Mouse (Mus musculus) fat pad, adult 2 months (tissue): Measurements from ENCODE around the gene Rad9b.

Source experiments
- DNase-seq: peaks from one replicate; pipeline ENCODE4 v3.0.0-alpha.2; 2011; ENCODE audit warnings: low read depth, low spot score; ENCODE audit errors: extremely low read depth

Gene Rad9b

DNA sequence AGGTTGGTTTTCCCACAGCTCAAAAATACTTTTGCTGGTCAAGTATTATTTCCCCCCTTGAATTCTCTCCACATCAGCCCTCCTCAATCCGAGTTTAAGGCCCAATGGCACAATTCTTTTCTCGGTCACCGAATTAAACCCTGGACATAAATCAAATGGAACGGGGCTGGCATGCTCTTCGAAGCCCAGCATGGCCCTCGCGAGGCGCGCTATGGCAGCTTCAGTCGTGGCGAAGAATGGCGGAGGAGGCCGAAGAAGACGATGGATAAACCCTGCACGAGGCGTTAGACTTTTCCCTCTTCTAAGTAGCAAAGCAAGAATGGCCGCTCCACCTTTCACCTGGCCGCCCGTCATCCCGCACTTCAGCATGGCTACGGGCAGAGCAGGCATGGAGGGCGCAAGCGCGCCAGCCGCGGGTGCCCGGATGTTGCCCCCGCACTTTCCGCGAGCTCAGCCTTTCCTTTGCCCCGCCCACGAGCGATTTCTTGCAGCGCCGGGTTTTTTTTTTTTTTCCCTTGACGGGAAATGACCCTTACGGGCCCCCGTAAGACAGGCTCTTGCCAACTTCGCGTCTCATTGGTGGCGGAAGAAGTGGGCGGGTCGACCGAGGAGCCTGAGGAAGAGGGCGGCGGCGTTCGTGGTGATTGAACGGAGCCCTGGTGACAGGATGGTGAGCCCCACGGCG, at the start of gene Rad9b, which contains the start of gene Vps29:
TSS of gene Rad9b (minus strand) at position 427 of the 685 bp plus-strand sequence.
TSS of gene Vps29 (plus strand) at position 563 of the 685 bp plus-strand sequence.
- DNase-seq, result peak; percentile 74

DNA sequence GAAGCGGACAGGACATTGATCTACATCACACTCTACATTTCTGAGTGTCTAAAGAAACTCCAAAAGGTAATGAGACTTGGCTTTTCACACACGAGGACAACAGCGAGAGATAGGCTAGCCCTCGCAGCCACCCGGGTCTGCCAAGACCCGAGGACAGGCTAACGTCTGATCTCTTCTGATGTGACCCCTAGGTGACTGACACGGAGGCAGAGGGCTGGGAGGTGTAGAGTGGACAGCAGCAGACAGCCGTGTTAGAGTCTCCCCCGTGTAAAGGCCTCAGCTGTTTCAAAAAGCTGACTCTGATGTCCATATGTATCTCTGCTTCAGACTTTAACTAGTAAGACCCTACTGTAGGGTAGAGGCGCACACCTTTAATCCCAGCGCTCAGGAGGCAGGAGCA, 49.3 kb upstream of the Rad9b start:
- no peak for DNase-seq

GRCm38 (mm10) chr5:122402772-122403171, 48.7 kb upstream of the Rad9b start:
- no peak for DNase-seq

GRCm38 (mm10) chr5:122402160-122402559, 48.1 kb upstream of the Rad9b start:
- DNase-seq, result no peak

- DNase-seq, result no peak
Observed at GRCm38 (mm10) chr5:122401303-122401640, 47.2 kb upstream of the Rad9b start.

GRCm38 (mm10) chr5:122400628-122401302, 46.7 kb upstream of the Rad9b start:
- no peak for DNase-seq

DNA sequence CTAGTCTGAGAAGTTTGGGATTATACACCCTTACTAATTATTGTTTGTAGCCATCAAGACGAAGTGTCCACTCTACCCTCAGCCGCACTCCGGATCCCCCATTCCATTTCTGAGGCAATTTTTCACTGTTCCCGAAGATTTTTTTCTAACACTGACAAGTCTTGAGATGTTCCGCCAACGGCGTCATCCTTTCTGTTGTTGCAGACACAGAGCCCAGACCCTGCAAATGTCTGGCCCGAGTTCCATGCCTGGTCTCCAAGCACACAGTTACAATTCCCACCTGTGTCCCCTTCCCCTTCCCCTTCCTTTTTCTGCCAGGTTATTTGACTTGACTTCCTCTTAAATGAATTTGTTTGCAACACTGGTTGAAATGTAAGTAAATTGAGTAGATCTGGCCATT, 45.8 kb upstream of the Rad9b start:
- no peak for DNase-seq

DNA sequence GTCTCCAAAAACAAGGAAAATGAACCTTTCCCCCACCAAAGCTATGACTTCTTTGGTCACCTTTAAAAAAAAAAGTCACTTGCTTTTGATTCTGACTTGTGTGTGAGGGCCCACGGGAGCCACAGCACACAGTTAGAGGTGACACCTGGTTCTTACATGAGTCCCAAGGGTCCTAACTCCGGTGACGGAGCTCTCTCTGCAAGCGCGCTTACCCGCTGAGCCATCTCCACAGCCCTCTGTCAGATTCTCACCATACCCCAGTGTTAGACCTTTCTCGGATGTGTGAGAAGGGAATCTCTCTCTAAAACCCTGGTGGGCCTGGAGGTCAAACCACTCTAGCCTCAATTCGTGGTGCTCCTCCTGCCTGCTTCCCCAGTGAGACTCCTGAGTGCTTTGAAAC, 43.5 kb upstream of the Rad9b start:
- no peak for DNase-seq

- DNase-seq, result no peak
Observed at GRCm38 (mm10) chr5:122396791-122397190, 42.8 kb upstream of the Rad9b start.

GRCm38 (mm10) chr5:122393887-122394286, 39.9 kb upstream of the Rad9b start:
- no peak for DNase-seq

DNA sequence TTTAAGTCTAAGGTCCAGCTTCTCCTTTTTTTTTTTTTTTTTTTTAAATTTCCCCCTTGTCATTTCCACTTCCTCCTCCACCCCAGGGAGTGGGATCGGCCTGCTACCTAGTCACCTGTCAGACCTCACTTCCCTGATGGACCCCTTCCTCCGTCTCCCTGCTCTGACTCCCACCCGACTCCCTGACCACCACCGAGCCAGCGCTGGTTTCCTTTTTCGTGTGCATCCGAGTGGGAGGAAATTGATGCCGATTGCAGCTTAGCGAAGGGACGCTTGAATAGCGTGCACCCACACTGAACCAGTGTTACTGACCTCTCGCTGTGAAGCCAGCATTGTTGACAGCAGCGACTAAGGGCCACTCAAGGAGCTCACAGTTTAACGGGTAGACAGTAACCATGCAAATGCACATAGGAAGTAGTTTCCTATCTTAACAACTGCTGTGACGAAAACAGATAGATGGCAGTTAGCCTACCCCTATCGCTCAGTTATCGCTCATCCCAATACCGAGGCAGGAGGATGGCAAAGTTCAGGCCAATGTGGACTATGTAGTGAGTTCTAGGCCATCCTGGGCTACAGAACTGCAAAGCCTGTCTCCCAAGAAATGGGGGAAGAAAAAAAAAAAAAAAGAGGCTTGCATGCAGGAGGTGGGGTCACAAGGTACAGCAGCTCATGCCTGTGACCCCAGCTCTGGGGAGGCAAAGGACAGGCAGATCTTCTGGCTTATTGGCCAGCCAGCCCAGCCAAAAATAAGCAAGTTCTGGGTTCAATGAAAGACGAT, 38.4 kb upstream of the Rad9b start:
- DNase-seq, result no peak

GRCm38 (mm10) chr5:122391786-122392180, 37.8 kb upstream of the Rad9b start, which contains the start of gene Arpc3:
Arpc3 (plus strand) TSS chr5:122391878.
- peak; percentile 25 for DNase-seq

GRCm38 (mm10) chr5:122391178-122391785, 37.2 kb upstream of the Rad9b start:
- DNase-seq, result no peak

GRCm38 (mm10) chr5:122390671-122391070, 36.6 kb upstream of the Rad9b start:
- DNase-seq, result no peak

DNA sequence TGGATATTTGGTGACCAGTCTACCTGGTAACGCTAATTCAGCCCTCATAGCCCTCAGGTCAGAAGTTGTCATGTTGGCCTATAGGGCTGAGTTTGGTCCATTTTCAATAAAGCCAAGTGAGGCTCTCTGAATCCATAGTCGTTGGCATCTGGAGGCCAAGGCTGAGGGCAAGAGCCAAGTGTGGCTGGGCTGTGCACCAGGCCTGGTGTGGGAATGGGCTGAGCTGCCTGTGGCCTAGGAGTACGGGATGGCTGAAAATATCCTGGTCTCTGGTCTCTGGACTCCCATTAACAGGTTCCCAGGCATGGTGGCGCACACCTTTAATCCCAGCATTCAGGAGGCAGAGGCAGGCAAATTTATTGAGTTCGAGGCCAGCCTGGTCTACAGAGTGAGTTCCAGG, 36.0 kb upstream of the Rad9b start:
- DNase-seq, result no peak

- DNase-seq, result no peak
Observed at GRCm38 (mm10) chr5:122379374-122380155, 25.5 kb upstream of the Rad9b start.

GRCm38 (mm10) chr5:122378171-122378570, 24.1 kb upstream of the Rad9b start:
- no peak for DNase-seq

- DNase-seq, result no peak
Observed at GRCm38 (mm10) chr5:122377101-122377833, 23.2 kb upstream of the Rad9b start.

DNA sequence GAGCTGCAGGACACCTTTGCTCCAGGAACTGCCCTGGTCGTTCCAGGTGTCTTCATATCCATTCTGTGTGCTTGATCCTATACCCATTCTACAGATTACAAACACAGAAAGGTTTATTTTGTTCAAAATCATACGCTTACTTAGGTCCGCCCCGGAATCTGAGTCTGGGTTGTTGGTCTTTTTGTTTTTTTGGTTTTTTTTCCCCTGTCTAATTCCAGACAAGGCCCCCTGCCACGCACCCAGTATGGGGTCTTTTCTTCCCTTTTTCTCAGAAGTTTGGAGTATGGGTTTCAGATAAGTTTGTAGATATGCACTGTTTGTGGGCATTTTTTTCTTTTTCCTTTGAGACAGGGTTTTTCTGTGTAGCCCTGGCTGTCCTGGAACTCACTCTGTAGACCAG, 18.8 kb upstream of the Rad9b start:
- DNase-seq, result no peak

DNA sequence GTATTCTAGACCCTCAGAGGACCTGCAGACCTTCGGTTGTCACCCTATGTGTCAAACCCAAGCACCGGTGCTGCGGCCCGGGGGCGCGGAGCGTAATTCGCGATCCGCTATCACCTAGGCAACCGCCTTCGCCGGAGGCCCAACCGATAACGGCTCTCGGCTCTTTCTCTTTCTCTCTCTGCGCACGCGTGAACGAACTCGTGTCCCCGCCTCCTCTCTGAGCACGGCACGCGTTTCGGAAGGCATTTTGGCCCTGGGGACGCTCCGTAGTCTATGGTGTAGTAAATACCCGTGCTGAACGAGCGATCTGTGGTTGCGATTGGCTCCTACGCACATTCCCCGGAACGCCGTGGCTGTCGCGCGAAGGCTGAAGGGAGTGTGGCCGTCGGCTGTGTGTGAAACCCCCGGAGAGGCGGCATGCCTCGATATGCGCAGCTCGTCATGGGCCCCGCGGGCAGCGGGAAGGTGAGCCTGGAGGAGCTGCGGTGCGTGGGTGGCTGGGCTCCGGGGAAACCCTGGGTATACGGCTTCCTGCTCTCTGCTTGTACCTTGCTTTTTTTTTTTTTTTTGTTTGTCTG, 18.2 kb upstream of the Rad9b start, which contains the start of gene Fam216a:
TSS of gene Fam216a (minus strand) at position 173 of the 578 bp plus-strand sequence.
- peak; percentile 83 for DNase-seq
